Mouse (Mus musculus) urinary bladder, postnatal 25 days (tissue): ENCODE measurements at regions not wholly inside any gene's neighbourhood (a gene's known extent, or its start where the extent isn't known, plus 50 kb on each side); places are given as distances from the start of the nearest gene placed in this dataset.

ENCODE experiments used
- DNase-seq: peaks from one replicate; pipeline ENCODE4 v3.0.0; 2022; ENCODE audit warnings: low spot score

DNA sequence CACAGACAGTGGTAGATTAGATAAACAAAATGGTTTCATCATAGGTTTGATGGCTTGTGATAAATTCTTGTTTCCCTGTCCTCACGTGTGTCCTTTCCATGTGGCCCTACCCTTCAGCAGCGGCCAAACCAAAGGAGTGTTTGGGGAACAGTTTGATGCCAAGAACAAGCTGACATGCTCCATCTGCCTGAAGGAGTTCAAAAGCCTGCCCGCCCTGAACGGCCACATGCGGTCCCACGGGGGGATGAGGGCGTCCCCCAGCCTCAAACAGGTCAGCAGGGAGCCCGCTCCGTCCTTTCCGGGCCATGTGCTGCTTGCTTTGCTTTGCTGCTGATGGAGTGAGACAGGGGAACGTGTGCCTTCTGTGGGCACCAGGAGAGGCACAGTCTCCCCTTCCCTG lies 51.0 kb upstream of the Mrps10 start:
- DNase-seq, result no peak

DNA sequence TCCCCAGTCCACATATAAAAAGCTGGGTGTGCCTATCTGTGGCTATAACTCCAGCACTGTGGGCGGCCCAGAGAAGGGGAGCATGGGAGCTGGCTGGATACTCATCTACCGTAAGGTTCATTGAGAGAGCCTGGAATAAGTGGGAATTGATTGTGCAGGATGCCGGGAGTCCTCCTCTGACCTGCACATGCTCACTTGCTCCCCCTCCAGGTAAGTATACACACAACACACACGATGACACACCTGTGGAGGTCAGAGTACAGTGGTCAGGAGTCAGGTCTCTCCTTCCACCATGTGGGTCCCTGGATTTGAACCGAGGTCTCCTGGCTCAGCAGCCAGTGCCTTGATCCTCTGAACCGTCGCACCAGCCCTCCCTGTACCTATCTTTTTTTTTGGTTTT lies 55.5 kb upstream of the Mrps10 start:
- DNase-seq, result no peak

GRCm38 (mm10) chr17:47311272-47311671 lies 57.4 kb upstream of the Mrps10 start:
- DNase-seq, result no peak

GRCm38 (mm10) chr17:47306027-47306761 lies 62.5 kb upstream of the Mrps10 start:
- no peak for DNase-seq

GRCm38 (mm10) chr17:47304463-47305199 lies 64.1 kb upstream of the Mrps10 start:
- DNase-seq, result no peak

GRCm38 (mm10) chr17:47303600-47303999 lies 65.1 kb upstream of the Mrps10 start:
- DNase-seq, result no peak

- DNase-seq, result no peak
These were observed 70.2 kb upstream of the Mrps10 start for GRCm38 (mm10) chr17:47298396-47298919.

GRCm38 (mm10) chr17:47297965-47298364 lies 70.7 kb upstream of the Mrps10 start:
- no peak for DNase-seq

GRCm38 (mm10) chr17:47296709-47297450 lies 71.8 kb upstream of the Mrps10 start:
- no peak for DNase-seq

- DNase-seq, result peak; percentile 16
These were observed 73.2 kb upstream of the Mrps10 start for GRCm38 (mm10) chr17:47295315-47296011.

GRCm38 (mm10) chr17:47294091-47294534 lies 74.6 kb upstream of the Mrps10 start:
- DNase-seq, result peak; percentile 33

DNA sequence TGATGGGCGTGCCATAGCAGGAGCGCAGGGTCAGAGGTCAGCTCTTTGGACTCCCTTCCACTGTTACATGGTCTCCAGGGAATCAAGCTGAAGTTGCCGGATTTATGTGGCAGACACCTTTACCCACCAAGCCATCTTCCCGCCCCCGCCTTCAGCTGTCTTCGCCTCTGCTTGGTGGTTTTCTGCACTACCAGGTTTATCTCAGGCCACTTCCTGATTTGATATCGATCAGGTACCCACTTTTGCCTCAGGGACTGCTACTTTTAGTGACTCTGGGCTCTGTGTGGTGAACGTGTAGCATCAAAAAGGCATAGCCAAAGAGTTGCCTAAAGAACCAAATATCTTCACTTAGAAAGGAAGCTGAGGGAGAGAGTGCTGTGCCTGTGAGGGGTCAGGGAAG lies 75.5 kb upstream of the Mrps10 start:
- DNase-seq, result no peak

DNA sequence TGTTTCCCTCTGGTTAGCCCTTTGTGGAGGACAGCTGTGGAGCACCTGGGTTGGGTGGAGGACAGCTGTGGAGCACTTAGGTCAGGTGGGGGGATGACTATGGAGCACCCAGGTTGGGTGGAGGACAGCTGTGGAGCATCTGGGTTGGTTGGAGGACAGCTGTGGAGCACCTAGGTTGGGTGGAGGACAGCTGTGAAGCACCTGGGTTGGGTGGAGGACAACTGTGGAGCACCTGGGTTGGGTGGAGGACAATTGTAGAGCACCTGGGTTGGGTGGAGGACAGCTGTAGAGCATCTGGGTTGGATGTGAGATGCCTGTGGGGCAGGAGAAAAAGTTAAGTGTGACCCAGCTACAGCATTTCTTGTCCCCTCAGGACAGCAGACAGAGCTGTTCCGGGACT lies 77.1 kb upstream of the Mrps10 start:
- DNase-seq, result no peak

DNA sequence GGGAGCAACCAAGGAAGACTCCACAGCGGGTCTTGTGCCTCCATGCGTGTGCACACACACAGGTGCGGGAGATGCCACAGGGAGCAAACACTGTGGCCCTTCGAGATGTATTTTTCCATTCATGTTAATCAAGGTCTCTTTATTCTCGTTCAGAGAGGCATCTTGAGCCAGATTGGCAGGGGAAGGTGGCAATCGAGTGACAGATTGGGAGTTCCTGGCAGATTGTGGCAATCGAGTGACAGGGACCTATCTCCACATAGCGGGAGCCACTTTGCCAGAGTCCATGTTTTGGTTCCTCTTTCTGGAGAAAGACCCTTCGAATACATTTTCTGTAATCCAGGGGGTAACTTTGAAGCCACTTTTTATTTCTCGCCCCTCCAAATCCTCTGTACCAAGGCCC lies 83.1 kb upstream of the Mrps10 start:
- DNase-seq, result no peak

- no peak for DNase-seq
These were observed 84.5 kb upstream of the Mrps10 start for GRCm38 (mm10) chr17:47284236-47284635.

GRCm38 (mm10) chr17:47283158-47283557 lies 85.5 kb upstream of the Mrps10 start:
- DNase-seq, result no peak

DNA sequence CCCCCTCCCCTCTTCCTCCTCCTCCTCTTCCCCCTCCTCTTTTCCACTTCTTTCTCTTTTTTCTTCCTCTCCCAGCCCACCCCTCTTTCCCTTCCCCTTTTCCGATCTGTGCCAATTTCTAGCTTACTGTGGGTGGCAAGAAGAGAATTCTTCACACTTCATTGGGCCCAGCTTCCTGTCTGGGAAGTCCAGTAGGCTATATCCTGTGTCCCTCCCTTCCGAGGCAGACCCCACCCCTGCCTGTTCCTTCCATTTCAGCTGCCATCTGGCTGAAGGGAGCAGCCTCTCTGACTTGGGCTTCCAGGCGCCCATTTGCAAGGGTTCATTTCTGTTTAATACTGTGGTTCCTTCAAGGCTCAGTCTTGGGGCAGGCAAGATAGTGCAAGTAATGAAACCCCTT lies 86.2 kb upstream of the Mrps10 start:
- DNase-seq, result no peak

DNA sequence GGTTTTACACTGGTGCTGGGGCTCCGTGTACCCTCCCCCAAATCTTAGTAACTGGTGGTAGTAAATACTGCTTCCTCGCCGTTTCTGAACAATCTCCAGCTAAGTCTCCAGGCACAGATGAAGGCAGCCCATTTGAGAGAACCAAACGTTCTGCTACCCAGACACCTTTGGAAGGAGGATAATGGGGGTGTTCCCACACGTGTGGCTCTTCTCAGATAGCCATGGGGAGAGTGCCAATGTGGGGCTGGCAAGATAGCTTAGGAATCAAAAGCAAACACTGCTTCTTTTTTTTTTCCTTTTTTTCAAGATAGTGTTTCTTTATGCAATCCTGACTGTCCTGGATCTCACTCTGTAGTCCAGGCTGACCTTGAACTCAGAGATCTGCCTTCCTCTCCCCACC lies 90.8 kb upstream of the Mrps10 start:
- DNase-seq, result no peak

- no peak for DNase-seq
These were observed 92.0 kb upstream of the Mrps10 start for GRCm38 (mm10) chr17:47276639-47277038.

DNA sequence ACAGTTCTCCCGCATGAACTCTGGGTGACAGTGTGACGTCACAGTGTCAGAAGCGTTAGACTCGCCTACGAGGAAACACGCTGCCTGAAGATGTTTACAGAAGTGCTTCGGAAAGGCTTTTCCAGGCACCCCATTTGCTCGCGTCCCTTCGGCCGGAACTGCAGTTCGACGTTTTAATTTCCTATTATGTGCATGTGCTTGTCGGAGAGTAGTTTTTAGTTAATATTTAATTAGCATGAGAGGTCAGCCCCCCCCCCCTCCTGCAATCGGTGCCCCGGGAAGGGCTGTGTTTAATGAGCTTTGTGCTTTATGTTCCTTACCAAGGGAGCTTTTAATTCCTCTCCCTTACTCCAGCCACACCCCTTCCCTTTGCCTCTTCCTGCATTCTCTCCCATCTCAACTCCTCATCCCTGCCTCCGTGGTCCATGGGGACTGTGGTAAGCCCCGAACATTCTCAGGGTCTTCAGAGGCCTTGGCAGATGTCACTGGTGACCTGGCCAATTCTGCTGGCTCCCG lies 92.8 kb upstream of the Mrps10 start:
- DNase-seq, result no peak

GRCm38 (mm10) chr17:47273309-47273708 lies 95.4 kb upstream of the Mrps10 start:
- DNase-seq, result no peak
